Mouse (Mus musculus) gastrocnemius, postnatal 36 days (tissue): ENCODE measurements around the gene Sbk1. TPM values are rescaled to one million over a fixed set of nuclear protein-coding genes. Genes with fewer than 3 reads are reported as not detected.

Source experiments
- DNase-seq, 2 experiments: peaks; one replicate each; pipeline ENCODE4 v3.0.0; 2022
- intact Hi-C: fragments of 180-260 bp; cut with DNase I; formaldehyde crosslinking; loops from one replicate; pipeline ENCODE4 v1.15.1; 2025
- total RNA-seq, 2 experiments: library from RNA; stranded (reverse); gene quantifications; 2 replicates each; pipeline ENCODE4 v1.2.3; 2021

The Sbk1 gene
- total RNA-seq, 2 experiments from 2014 or later = 18.4 to 24.0 TPM

DNA sequence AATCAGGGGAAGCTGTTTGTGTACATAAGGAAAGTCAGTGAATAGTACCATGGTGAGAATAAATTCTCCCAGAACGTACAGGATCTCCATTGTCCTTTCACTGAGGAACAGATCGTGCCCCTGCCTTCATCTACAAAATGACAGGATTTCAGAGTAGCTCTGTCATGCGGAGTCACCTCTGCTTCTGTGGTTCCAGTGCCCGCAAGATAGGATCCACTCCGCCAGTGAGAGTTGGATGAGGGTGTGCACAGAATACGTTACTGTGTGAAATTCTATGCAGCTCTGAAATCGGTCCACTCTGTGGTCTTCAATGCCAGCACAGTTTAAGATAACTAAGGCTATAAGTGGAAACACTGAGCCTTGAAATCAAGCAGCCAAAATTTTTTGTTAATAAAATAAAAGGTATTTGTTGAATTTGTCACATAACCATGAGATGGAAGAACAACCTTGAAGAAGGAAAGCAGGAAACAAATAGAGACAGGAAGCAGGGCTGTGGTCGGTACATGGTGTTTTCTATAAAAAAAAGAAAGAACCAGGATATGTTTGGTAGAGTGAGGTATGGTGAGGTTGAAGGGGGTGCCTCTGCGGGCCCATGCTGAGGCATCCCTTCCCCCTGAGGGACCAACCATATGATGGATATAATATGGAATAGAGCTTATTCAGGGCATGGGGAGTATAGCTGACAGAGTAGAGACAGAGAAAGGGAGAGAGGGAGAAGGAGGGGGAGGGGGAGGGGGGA is 57.7 kb downstream of the Sbk1 start:
- intact Hi-C loops = no loop called here
- DNase-seq = no peak

DNA sequence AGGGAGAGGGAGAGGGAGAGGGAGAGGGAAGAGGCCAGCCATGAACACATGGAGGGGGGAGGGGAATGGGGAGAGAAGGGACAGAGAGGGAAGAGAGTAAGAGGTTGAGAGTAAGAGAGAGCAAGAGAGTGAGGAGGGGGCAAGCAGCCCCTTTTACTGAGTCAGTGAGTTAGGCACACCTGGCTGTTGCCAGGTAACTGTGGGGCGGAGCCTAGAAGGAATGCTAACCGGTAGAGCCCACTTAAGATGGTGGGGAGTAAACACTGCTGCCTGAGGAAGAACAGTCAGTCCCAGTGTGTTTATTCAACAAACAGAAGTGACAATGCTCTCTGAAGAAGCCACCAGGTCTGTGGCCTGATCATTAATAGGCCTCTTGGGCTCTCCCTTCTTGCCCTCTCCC is 58.3 kb downstream of the Sbk1 start:
- DNase-seq = no peak
- intact Hi-C loops = no loop called here

DNA sequence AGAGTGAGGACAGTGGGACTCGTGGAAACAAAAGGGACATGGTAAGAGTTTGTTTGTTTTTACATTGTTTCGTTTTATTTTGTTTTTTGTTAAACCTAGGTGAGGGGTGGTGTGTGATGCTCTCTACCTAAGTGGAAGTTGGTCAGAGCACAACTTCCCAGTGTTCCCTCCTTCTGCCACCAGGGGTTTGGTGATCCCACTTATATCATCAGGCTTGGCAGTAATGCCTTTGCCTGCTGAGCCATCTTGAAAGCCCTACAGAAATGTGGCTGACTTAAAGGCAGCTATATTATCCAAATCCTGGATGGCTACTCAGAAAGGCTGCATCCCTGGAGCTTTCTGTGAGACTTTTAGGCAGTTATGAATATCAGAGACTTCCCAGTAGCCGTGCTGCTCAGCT is 60.3 kb downstream of the Sbk1 start:
- intact Hi-C loops = loop anchor here (2.0 kb wide), 1 partner anchor 42 kb away; no protein-coding TSS in a partner anchor
- no peak for DNase-seq

- intact Hi-C loops = no loop called here
- no peak for DNase-seq
These were observed 63.1 kb downstream of the Sbk1 start for GRCm38 (mm10) chr7:126335556-126335955.

DNA sequence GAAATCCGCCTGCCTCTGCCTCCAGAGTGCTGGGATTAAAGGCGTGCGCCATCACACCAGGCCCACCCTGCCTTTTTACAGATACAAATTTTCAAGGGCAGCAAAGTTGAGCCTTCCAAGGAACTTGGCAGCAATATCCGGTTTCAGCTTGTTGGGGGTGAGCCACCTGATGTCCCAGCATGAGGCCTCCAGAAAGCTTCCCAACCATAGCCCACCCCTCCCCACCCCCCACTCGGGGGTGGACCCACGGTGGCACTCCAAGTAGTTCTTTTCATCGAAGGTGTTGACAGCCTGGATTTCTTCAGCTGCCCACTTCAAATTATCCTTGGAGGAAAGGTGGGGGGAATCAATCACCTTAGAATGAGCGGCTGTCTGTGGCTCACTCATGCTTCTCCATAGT is 66.5 kb downstream of the Sbk1 start:
- intact Hi-C loops = no loop called here
- no peak for DNase-seq

GRCm38 (mm10) chr7:126339521-126339971 is 67.1 kb downstream of the Sbk1 start:
- intact Hi-C loops = no loop called here

GRCm38 (mm10) chr7:126340206-126340618 is 67.8 kb downstream of the Sbk1 start:
- intact Hi-C loops = no loop called here
- no peak for DNase-seq

More at GRCm38 (mm10) chr7:126339521-126339971, 67.1 kb downstream of the Sbk1 start:
- no peak for DNase-seq

- intact Hi-C loops = no loop called here
- DNase-seq = no peak
These were observed 68.5 kb downstream of the Sbk1 start for GRCm38 (mm10) chr7:126340896-126341295.

Other genes with a start within 250 kb of the Sbk1 start
- gene Gsg1l, start 190.2 kb upstream of the Sbk1 start, total RNA-seq = not detected
- 10 to 100 TPM; 16.3 to 19.4 TPM for gene Xpo6, start 72.1 kb upstream of the Sbk1 start, total RNA-seq
- 1 to 10 TPM in 1 of 2 experiments, under 1 TPM in 1; 0.27 to 2.4 TPM for gene Lat, start 97.0 kb downstream of the Sbk1 start, total RNA-seq
- gene Spns1, start 104.8 kb downstream of the Sbk1 start, total RNA-seq = 10 to 100 TPM; 24.7 to 29.0 TPM
- 1 to 10 TPM; 2.2 to 3.5 TPM for gene Nfatc2ip, start 124.1 kb downstream of the Sbk1 start, total RNA-seq
- gene Cd19, start 142.3 kb downstream of the Sbk1 start, total RNA-seq = not detected
- 10 to 100 TPM; 13.8 to 14.0 TPM for gene Rabep2, start 156.1 kb downstream of the Sbk1 start, total RNA-seq
- over 10,000 TPM; 23,125 to 24,213 TPM for gene Atp2a1, start 190.5 kb downstream of the Sbk1 start, total RNA-seq
- 10 to 100 TPM; 36.8 to 43.4 TPM for gene Sh2b1, start 202.8 kb downstream of the Sbk1 start, total RNA-seq
- 100 to 1,000 TPM; 122 to 145 TPM for gene Tufm, start 214.7 kb downstream of the Sbk1 start, total RNA-seq
- gene Atxn2l, start 230.8 kb downstream of the Sbk1 start, total RNA-seq = 10 to 100 TPM; 25.8 to 29.9 TPM